Mouse (Mus musculus): Measurements from ENCODE around the gene Vwa5b2. TPM values are rescaled to one million over a fixed set of nuclear protein-coding genes. Genes with fewer than 3 reads are reported as not detected.

Gene Vwa5b2
- polyA plus RNA-seq (2015; fragmentation: Nextera tagmentation; extraction: Ambion mirVana) = 1.7 and 2.0 TPM in 2 replicates

DNA sequence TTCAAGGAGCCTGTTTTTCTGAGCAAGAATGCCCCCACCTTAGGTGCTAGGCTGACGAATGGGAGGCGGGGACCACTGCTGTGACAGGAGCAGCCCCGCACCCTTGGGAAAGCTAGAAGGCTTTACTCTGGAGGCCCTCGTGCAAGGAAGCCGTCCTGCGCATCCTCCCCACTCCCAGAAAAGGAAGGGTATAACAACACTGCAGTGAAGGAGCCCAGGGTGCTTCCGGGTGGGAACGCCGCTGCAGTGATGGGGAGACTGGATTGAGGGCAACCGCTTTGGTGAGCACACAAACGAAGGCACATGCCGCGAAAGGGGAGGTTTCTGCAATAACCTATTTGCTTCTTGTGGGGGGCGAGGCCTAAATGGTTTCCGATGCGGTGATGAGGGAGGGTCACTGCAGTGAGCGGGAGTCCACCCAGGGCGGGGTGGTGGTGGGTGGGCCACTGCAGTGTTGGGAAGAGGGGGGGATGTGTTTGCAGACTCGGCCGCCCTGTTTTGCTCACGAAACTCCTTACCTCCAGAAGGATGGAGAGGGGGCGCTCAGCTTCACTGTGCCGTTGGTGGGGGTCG is at the start of gene Vwa5b2:
Vwa5b2 (plus strand) TSS at position 106 of the 573 bp plus-strand sequence.
- Histone ChIP-seq H3K9ac (ENCODE audit: low read depth, low read length) (0 out of 2 replicates have a peak within 1 kb of the TSS, but pooled peaks have one; percentile 13), H3K4me2 (replicated peaks; ENCODE audit: low read depth) (peak within 1 kb of the TSS; percentile 80), H3K27me3 (replicated peaks; ENCODE audit: control insufficient read depth, insufficient read depth, low read length) (peaks cover 35% of the 10 kb centered on the region), H3K4me1 (replicated peaks; ENCODE audit: control insufficient read depth, insufficient read depth, low read length) (0 out of 2 replicates have a peak, but pooled peaks cover 10% of the 10 kb centered on the region), H3K27ac (ENCODE audit: low read depth, low read length) (no peak within 1 kb of the TSS), H3K36me3 (ENCODE audit: control insufficient read depth, insufficient read depth) (no peaks in the 10 kb centered on the region; the same call in 1 of the 2 replicates), H3K9me3 (ENCODE audit: control insufficient read depth) (no peaks in the 10 kb centered on the region), H3K4me3 (ENCODE audit: low read depth, low read length) (peak within 1 kb of the TSS; percentile 42)
- ATAC-seq = peak; percentile 17; the same call in 1 of the 2 replicates
- no peak for TF ChIP-seq CTCF (IDR thresholded peaks at IDR 0.05; ENCODE audit: low read depth)
- WGBS = under 1% methylated on average over 24 of the region's 24 CpGs

DNA sequence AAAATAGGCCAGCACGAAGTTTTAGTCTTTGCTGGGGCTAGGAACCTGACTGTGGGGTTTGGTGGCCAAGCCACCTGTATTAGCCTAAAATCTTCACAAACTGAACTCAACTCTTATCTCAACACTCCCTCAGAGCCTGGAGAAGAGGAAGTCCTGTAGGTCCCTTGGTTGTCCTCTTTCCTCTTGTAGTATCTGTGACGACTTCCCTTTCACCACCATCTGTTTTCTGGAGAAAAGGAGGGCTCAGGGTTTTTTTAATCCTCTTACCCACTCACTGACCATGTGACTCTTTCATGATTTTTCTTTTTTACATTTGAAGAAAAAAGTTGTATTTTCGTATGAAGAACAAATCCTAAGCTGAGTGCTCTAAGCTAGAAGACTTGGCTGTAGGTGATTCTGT is 49.6 kb upstream of the Vwa5b2 start:
- 69% methylated on average over 3 of the region's 3 CpGs for WGBS
- H3K36me3 ChIP-seq (ENCODE audit: control insufficient read depth, insufficient read depth) = peaks cover 62% of the 10 kb centered on the region

DNA sequence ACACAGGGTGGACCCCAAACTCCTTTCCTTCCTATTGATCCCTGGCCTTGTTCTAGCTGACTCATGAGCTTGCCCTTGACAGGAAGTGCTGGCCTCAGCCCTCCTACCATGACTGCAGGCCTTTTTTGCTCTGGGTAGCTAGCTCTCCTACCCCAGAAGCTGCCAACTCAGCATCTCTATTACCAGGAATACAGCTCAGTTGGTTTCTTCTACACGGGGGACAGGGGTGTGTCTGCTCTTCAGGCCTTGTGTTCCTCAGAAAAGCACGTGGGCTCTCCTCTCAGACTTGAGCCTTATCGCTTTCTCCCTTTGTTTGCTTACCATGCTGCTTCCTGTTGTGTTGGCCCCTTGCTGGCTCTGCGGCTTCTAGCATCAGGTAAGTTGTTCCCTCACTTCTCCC is 48.8 kb upstream of the Vwa5b2 start:
- no peaks in the 10 kb centered on the region for H3K27me3 ChIP-seq (replicated peaks; ENCODE audit: control insufficient read depth, insufficient read depth, low read length)
- 0 out of 2 replicates have a peak, but pooled peaks have one; percentile 7 for ATAC-seq
- no peaks in the 10 kb centered on the region for H3K9me3 ChIP-seq (ENCODE audit: control insufficient read depth)
- H3K27ac ChIP-seq (ENCODE audit: low read depth, low read length) = peak overlapping the region; percentile 5; the same call in 1 of the 2 replicates
- no peak overlapping the region for H3K4me3 ChIP-seq (ENCODE audit: low read depth, low read length)
- TF ChIP-seq CTCF (IDR thresholded peaks at IDR 0.05; ENCODE audit: low read depth) = no peak
- no peak overlapping the region for H3K4me2 ChIP-seq (replicated peaks; ENCODE audit: low read depth)
- peaks cover 4% of the 10 kb centered on the region; the same call in 1 of the 2 replicates for H3K4me1 ChIP-seq (replicated peaks; ENCODE audit: control insufficient read depth, insufficient read depth, low read length)
- peaks cover 70% of the 10 kb centered on the region for H3K36me3 ChIP-seq (ENCODE audit: control insufficient read depth, insufficient read depth)
- no peak overlapping the region for H3K9ac ChIP-seq (ENCODE audit: low read depth, low read length)
- 45% methylated on average over 4 of the region's 4 CpGs for WGBS

More for the DNA sequence above, 49.6 kb upstream of the Vwa5b2 start:
- 0 out of 2 replicates have a peak overlapping the region, but pooled peaks have one; percentile 5 for H3K27ac ChIP-seq (ENCODE audit: low read depth, low read length)
- H3K4me3 ChIP-seq (ENCODE audit: low read depth, low read length) = no peak overlapping the region
- no peak for TF ChIP-seq CTCF (IDR thresholded peaks at IDR 0.05; ENCODE audit: low read depth)
- H3K4me1 ChIP-seq (replicated peaks; ENCODE audit: control insufficient read depth, insufficient read depth, low read length) = peaks cover 4% of the 10 kb centered on the region; the same call in 1 of the 2 replicates
- H3K9me3 ChIP-seq (ENCODE audit: control insufficient read depth) = no peaks in the 10 kb centered on the region
- H3K9ac ChIP-seq (ENCODE audit: low read depth, low read length) = no peak overlapping the region
- no peaks in the 10 kb centered on the region for H3K27me3 ChIP-seq (replicated peaks; ENCODE audit: control insufficient read depth, insufficient read depth, low read length)
- no peak for ATAC-seq
- H3K4me2 ChIP-seq (replicated peaks; ENCODE audit: low read depth) = no peak overlapping the region

DNA sequence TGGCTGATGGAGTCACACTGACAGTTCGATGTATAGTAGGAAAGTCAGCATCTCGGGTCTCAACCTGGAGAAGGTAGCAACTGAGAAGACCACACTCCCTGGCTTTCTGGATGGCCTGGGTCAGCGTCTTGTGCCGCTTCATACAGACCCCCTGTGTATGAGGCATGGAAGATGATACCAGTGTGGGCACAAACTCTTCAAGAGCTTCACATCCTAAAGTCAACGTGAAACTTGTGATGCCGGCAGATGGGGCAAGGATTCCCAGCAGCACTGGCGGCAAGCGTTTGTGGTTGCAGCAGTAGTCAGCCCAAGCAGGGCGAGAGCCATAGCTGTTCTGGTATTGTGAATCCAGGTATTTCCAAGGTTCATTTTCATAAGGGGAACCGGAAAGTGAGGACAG is 43.6 kb upstream of the Vwa5b2 start:
- H3K36me3 ChIP-seq (ENCODE audit: control insufficient read depth, insufficient read depth) = peaks cover 53% of the 10 kb centered on the region
- H3K4me3 ChIP-seq (ENCODE audit: low read depth, low read length) = no peak overlapping the region
- H3K27ac ChIP-seq (ENCODE audit: low read depth, low read length) = no peak overlapping the region
- no peaks in the 10 kb centered on the region for H3K4me1 ChIP-seq (replicated peaks; ENCODE audit: control insufficient read depth, insufficient read depth, low read length)
- no peak overlapping the region for H3K4me2 ChIP-seq (replicated peaks; ENCODE audit: low read depth)
- no peak for ATAC-seq
- H3K9ac ChIP-seq (ENCODE audit: low read depth, low read length) = no peak overlapping the region
- WGBS = 91% methylated on average over 10 of the region's 10 CpGs
- H3K9me3 ChIP-seq (ENCODE audit: control insufficient read depth) = no peaks in the 10 kb centered on the region
- H3K27me3 ChIP-seq (replicated peaks; ENCODE audit: control insufficient read depth, insufficient read depth, low read length) = no peaks in the 10 kb centered on the region
- TF ChIP-seq CTCF (IDR thresholded peaks at IDR 0.05; ENCODE audit: low read depth) = no peak

DNA sequence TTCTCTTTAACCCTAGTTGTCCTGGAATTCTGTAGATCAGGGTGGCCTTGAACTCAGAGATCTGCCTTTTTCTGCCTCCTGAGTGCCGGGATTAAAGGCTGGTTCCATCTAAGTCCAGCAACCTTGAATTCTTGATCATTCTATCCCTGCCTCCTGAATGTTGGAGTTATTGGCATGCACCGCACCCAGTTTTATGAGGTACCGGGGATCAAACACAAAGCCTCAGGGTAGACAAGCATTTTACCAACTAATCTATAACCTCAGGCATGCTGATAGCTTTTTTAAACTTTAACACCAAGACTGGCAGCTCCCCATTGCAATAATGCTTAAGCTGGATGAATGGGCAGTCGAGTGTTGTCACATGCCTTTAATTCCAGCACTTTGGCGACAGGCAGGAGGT is 41.8 kb upstream of the Vwa5b2 start:
- H3K27me3 ChIP-seq (replicated peaks; ENCODE audit: control insufficient read depth, insufficient read depth, low read length) = no peaks in the 10 kb centered on the region
- no peak for ATAC-seq
- H3K27ac ChIP-seq (ENCODE audit: low read depth, low read length) = peak overlapping the region; percentile 78
- H3K9me3 ChIP-seq (ENCODE audit: control insufficient read depth) = no peaks in the 10 kb centered on the region
- 28% methylated on average over 5 of the region's 5 CpGs for WGBS
- peak overlapping the region; percentile 79 for H3K4me2 ChIP-seq (replicated peaks; ENCODE audit: low read depth)
- peaks cover 52% of the 10 kb centered on the region for H3K36me3 ChIP-seq (ENCODE audit: control insufficient read depth, insufficient read depth)
- no peaks in the 10 kb centered on the region for H3K4me1 ChIP-seq (replicated peaks; ENCODE audit: control insufficient read depth, insufficient read depth, low read length)
- 0 out of 2 replicates have a peak overlapping the region, but pooled peaks have one; percentile 55 for H3K9ac ChIP-seq (ENCODE audit: low read depth, low read length)
- TF ChIP-seq CTCF (IDR thresholded peaks at IDR 0.05; ENCODE audit: low read depth) = no peak
- H3K4me3 ChIP-seq (ENCODE audit: low read depth, low read length) = peak overlapping the region; percentile 89

DNA sequence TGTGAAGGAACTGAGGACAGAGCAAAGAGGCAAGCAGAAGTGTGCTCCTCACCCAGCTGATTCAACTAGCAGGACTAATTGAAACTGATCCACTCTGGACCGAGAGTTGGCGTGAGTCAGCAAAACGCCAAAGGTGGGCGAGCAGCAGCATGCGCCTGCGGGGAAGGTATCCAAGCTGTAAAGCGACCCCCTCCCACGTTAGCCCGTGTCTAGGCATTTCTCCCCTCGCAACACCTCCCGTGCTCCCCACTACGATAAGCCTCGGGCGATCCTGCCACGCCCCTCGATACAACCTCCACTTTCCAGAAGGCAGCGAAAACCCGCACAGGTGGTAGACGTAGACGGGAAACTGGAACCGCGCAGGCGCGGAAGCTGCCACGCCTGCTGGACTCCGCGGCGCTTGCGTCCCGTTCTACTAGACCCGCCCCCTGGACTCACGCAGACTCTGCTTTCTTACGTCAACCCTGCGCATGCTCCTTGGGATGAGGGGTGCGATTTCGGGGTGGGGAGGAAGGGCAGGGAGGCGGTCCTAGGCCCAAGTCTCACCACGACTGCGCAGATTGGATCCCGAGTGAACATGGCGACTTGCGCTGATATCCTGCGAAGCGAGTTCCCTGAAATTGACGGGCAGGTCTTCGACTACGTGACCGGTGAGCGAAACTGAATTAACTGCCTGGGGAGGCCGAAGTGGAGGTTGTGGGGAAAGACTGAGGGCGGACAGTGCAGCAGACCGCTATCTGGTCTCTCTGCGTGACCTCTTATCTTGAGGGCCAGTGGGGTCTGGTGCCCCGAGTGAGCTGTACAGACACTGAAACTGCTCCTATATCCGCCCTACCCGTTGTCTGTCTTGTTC is 40.9 kb upstream of the Vwa5b2 start, which contains the start of gene Abcf3:
Abcf3 (plus strand) TSS at position 482 of the 853 bp plus-strand sequence.
- Histone ChIP-seq H3K27me3 (replicated peaks; ENCODE audit: control insufficient read depth, insufficient read depth, low read length) (no peaks in the 10 kb centered on the region), H3K9ac (ENCODE audit: low read depth, low read length) (peak within 1 kb of the TSS; percentile 67), H3K4me2 (replicated peaks; ENCODE audit: low read depth) (peak within 1 kb of the TSS; percentile 79), H3K36me3 (ENCODE audit: control insufficient read depth, insufficient read depth) (peaks cover 52% of the 10 kb centered on the region), H3K4me1 (replicated peaks; ENCODE audit: control insufficient read depth, insufficient read depth, low read length) (no peaks in the 10 kb centered on the region), H3K27ac (ENCODE audit: low read depth, low read length) (peak within 1 kb of the TSS; percentile 78), H3K4me3 (ENCODE audit: low read depth, low read length) (peak within 1 kb of the TSS; percentile 89), H3K9me3 (ENCODE audit: control insufficient read depth) (no peaks in the 10 kb centered on the region)
- peak; percentile 97 for ATAC-seq
- TF ChIP-seq CTCF (IDR thresholded peaks at IDR 0.05; ENCODE audit: low read depth) = no peak
- WGBS = under 1% methylated on average over 56 of the region's 56 CpGs
